Mouse (Mus musculus) small intestine, adult 2 months (tissue): Measurements from ENCODE around the gene Casc1.

ENCODE experiments used
- CTCF ChIP-seq: fragments of 200-500 bp; IDR thresholded peaks from 2 replicates; pipeline ENCODE4 v1.5.1; 2012; ENCODE audit warnings: low read depth, mild to moderate bottlenecking, control low read depth, inconsistent platforms, low read length, moderate library complexity, mixed read lengths; ENCODE audit not compliant: insufficient replicate concordance, insufficient read length; ENCODE audit errors: extremely low read depth
- POLR2A ChIP-seq: fragments of 200-500 bp; IDR thresholded peaks from 2 replicates; pipeline ENCODE4 v1.6.1; 2012; ENCODE audit warnings: low read depth, mild to moderate bottlenecking, control low read depth, inconsistent platforms, low read length, moderate library complexity

DNA sequence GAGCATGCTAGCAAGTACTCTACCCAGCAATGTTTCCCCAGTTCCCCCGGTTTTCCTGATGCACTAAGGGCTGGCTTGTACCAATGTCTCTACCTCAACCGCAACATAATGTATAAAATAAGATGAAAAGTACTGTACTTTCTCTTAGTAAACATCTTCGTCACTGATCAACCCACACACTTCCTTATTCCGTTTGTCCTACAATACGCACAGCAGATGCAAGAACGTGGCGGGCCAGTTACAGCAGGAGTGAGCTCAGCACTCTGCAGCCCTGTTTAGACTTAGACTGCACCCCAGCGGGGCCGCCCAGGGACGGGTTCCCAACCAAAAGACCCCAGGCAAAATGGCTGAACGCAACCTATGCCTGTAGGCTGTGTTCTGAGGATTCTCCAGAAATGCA is 17.4 kb downstream of the Casc1 start:
- no peak for TF ChIP-seq POLR2A
- TF ChIP-seq CTCF: no peak
